Mouse (Mus musculus) myocyte (in vitro differentiated cells): ENCODE data around the gene Dlgap3. TPM values are rescaled to one million over a fixed set of nuclear protein-coding genes. Genes with fewer than 3 reads are reported as not detected.

Source experiments
- H3K27me3 ChIP-seq: one replicate; pipeline ENCODE4 v1.6.1; 2011; ENCODE audit not compliant: control insufficient read depth, insufficient read depth, insufficient read length
- H3K36me3 ChIP-seq: one replicate; pipeline ENCODE4 v1.6.1; 2011; ENCODE audit not compliant: control insufficient read depth, insufficient read depth
- H3K4me2 ChIP-seq: one replicate; pipeline ENCODE4 v1.6.1; 2011; ENCODE audit warnings: low read depth, control low read depth
- H3K4me3 ChIP-seq: one replicate; pipeline ENCODE4 v1.5.1; 2011; ENCODE audit warnings: mild to moderate bottlenecking, control low read depth, moderate library complexity
- H3K79me2 ChIP-seq: one replicate; pipeline ENCODE4 v1.6.1; 2011; ENCODE audit not compliant: control insufficient read depth, insufficient read depth
- H3ac ChIP-seq: one replicate; pipeline ENCODE4 v1.6.1; 2011; ENCODE audit not compliant: control insufficient read depth, insufficient read length
- CEBPB ChIP-seq: IDR thresholded peaks from 2 replicates; pipeline ENCODE4 v1.6.1; 2011; ENCODE audit warnings: mild to moderate bottlenecking, moderate library complexity; ENCODE audit not compliant: poor library complexity, insufficient read depth, severe bottlenecking
- E2F4 ChIP-seq: IDR thresholded peaks from one replicate; pipeline ENCODE4 v1.6.1; 2011; ENCODE audit warnings: mild to moderate bottlenecking, control low read depth, moderate library complexity; ENCODE audit not compliant: insufficient read depth
- MAX ChIP-seq: IDR thresholded peaks from one replicate; pipeline ENCODE4 v1.6.1; 2011; ENCODE audit warnings: low read depth, mild to moderate bottlenecking, control low read depth
- MYOD1 ChIP-seq, 3 experiments: IDR thresholded peaks; one replicate each; pipeline ENCODE4 v1.6.1; 2011; ENCODE audit warnings: control low read depth in 2 of 3, low read depth in 2 of 3, mild to moderate bottlenecking in 2 of 3, moderate library complexity in 1 of 3; ENCODE audit not compliant: insufficient read length in 2 of 3, control insufficient read depth in 1 of 3
- MYOG ChIP-seq, 3 experiments: IDR thresholded peaks; one replicate each; pipeline ENCODE4 v1.6.1; 2011; ENCODE audit warnings: control low read depth in 2 of 3, low read depth in 2 of 3, mild to moderate bottlenecking in 2 of 3; ENCODE audit not compliant: insufficient read length in 2 of 3, control insufficient read depth in 1 of 3, insufficient read depth in 1 of 3
- POLR2A ChIP-seq: IDR thresholded peaks from one replicate; pipeline ENCODE4 v1.6.1; 2011; ENCODE audit warnings: low read depth, mild to moderate bottlenecking, control low read depth, moderate library complexity; ENCODE audit not compliant: insufficient read length
- POLR2AphosphoS2 ChIP-seq: IDR thresholded peaks from one replicate; pipeline ENCODE4 v1.6.1; 2011; ENCODE audit warnings: low read depth, control low read depth; ENCODE audit not compliant: insufficient read length
- REST ChIP-seq: IDR thresholded peaks from one replicate; pipeline ENCODE4 v1.6.1; 2011; ENCODE audit warnings: mild to moderate bottlenecking, control low read depth, moderate library complexity; ENCODE audit not compliant: insufficient read depth, insufficient read length
- SRF ChIP-seq: IDR thresholded peaks from one replicate; pipeline ENCODE4 v1.6.1; 2011; ENCODE audit warnings: low read depth; ENCODE audit not compliant: control insufficient read depth, insufficient read length
- TCF12 ChIP-seq: IDR thresholded peaks from one replicate; pipeline ENCODE4 v1.6.1; 2011; ENCODE audit warnings: mild to moderate bottlenecking, control low read depth; ENCODE audit not compliant: poor library complexity, insufficient read depth, severe bottlenecking
- TCF3 ChIP-seq: IDR thresholded peaks from one replicate; pipeline ENCODE4 v1.6.1; 2011; ENCODE audit warnings: low read depth, control low read depth; ENCODE audit not compliant: insufficient read length
- USF1 ChIP-seq: IDR thresholded peaks from one replicate; pipeline ENCODE4 v1.6.1; 2011; ENCODE audit warnings: low read depth, mild to moderate bottlenecking, control low read depth, moderate library complexity
- polyA plus RNA-seq: library from polyadenylated mRNA; unstranded; fragments of >200 nt; fragmentation: generic; extraction: Trizol; gene quantifications from one replicate; pipeline ENCODE4 v1.2.1, GENCODE M21; 2012; ENCODE audit warnings: missing spikeins

The Dlgap3 gene
- polyA plus RNA-seq, 1 experiment, result not detected

- Histone ChIP-seq H3ac (peak within 1 kb of the TSS; percentile 42), H3K4me3 (peak within 1 kb of the TSS; percentile 70), H3K79me2 (peaks cover 11% of the 10 kb centered on the region), H3K36me3 (no peaks in the 10 kb centered on the region), H3K27me3 (no peaks in the 10 kb centered on the region), H3K4me2 (peak within 1 kb of the TSS; percentile 96)
- no peak for TF ChIP-seq E2F4
- no peak for TF ChIP-seq TCF3
- TF ChIP-seq MYOG (IDR thresholded peaks at IDR 0.05; ENCODE audit: control insufficient read depth in 1 of 3, insufficient read depth in 1 of 3, insufficient read length in 2 of 3, low read depth in 2 of 3), result peak in 1 of 3 experiments; percentile 4
- TF ChIP-seq REST, result no peak
- TF ChIP-seq POLR2AphosphoS2, result peak; percentile 93
- no peak; the same call in 1 of the 2 replicates for TF ChIP-seq CEBPB
- TF ChIP-seq MYOD1 (IDR thresholded peaks at IDR 0.05; ENCODE audit: control insufficient read depth in 1 of 3, insufficient read length in 2 of 3, low read depth in 2 of 3), result no peak
- no peak for TF ChIP-seq TCF12
- TF ChIP-seq SRF, result peak; percentile 28
- no peak for TF ChIP-seq USF1
- peak; percentile 97 for TF ChIP-seq POLR2A
- TF ChIP-seq MAX, result no peak
Observed at GRCm38 (mm10) chr4:127243552-127243951, 74.5 kb downstream of the Dlgap3 start, which contains the start of gene Smim12. Gene Smim12, plus strand, starts transcription at chr4:127243784.

GRCm38 (mm10) chr4:127243953-127244352 lies 74.9 kb downstream of the Dlgap3 start:
- Histone ChIP-seq H3K36me3 (no peaks in the 10 kb centered on the region), H3ac (peak overlapping the region; percentile 42), H3K4me3 (peak overlapping the region; percentile 70), H3K27me3 (no peaks in the 10 kb centered on the region), H3K79me2 (peaks cover 11% of the 10 kb centered on the region), H3K4me2 (peak overlapping the region; percentile 96)
- no peak for TF ChIP-seq POLR2AphosphoS2
- TF ChIP-seq E2F4, result no peak
- TF ChIP-seq POLR2A, result no peak
- no peak for TF ChIP-seq SRF
- no peak for TF ChIP-seq MYOD1 (IDR thresholded peaks at IDR 0.05; ENCODE audit: control insufficient read depth in 1 of 3, insufficient read length in 2 of 3, low read depth in 2 of 3)
- TF ChIP-seq REST, result no peak
- no peak for TF ChIP-seq MAX
- no peak for TF ChIP-seq TCF12
- TF ChIP-seq TCF3, result no peak
- TF ChIP-seq MYOG (IDR thresholded peaks at IDR 0.05; ENCODE audit: control insufficient read depth in 1 of 3, insufficient read depth in 1 of 3, insufficient read length in 2 of 3, low read depth in 2 of 3), result no peak
- no peak for TF ChIP-seq USF1
- TF ChIP-seq CEBPB, result no peak

- TF ChIP-seq TCF12, result no peak
- TF ChIP-seq POLR2AphosphoS2, result no peak
- no peak for TF ChIP-seq TCF3
- no peak for TF ChIP-seq SRF
- no peak for TF ChIP-seq MYOD1 (IDR thresholded peaks at IDR 0.05; ENCODE audit: control insufficient read depth in 1 of 3, insufficient read length in 2 of 3, low read depth in 2 of 3)
- TF ChIP-seq MYOG (IDR thresholded peaks at IDR 0.05; ENCODE audit: control insufficient read depth in 1 of 3, insufficient read depth in 1 of 3, insufficient read length in 2 of 3, low read depth in 2 of 3), result no peak
- Histone ChIP-seq H3K79me2 (no peaks in the 10 kb centered on the region), H3K27me3 (no peaks in the 10 kb centered on the region), H3K4me2 (no peak overlapping the region), H3K4me3 (no peak overlapping the region), H3ac (no peak overlapping the region), H3K36me3 (no peaks in the 10 kb centered on the region)
Observed at GRCm38 (mm10) chr4:127249701-127250349, 80.8 kb downstream of the Dlgap3 start.

GRCm38 (mm10) chr4:127251963-127252585 lies 83.1 kb downstream of the Dlgap3 start:
- Histone ChIP-seq H3ac (no peak overlapping the region), H3K27me3 (peaks cover 17% of the 10 kb centered on the region), H3K4me2 (no peak overlapping the region), H3K79me2 (no peaks in the 10 kb centered on the region), H3K36me3 (no peaks in the 10 kb centered on the region), H3K4me3 (no peak overlapping the region)
- TF ChIP-seq REST (no peak), POLR2AphosphoS2 (no peak), CEBPB (no peak), TCF12 (no peak), MAX (no peak), USF1 (no peak), SRF (no peak), MYOG (IDR thresholded peaks at IDR 0.05; ENCODE audit: control insufficient read depth in 1 of 3, insufficient read depth in 1 of 3, insufficient read length in 2 of 3, low read depth in 2 of 3) (no peak)

- H3K4me3 ChIP-seq, result no peak overlapping the region
- H3K79me2 ChIP-seq, result no peaks in the 10 kb centered on the region
- H3K27me3 ChIP-seq, result peaks cover 30% of the 10 kb centered on the region
- TF ChIP-seq SRF (no peak), USF1 (no peak), E2F4 (no peak), POLR2AphosphoS2 (no peak)
- H3K36me3 ChIP-seq, result no peaks in the 10 kb centered on the region
- no peak overlapping the region for H3ac ChIP-seq
- H3K4me2 ChIP-seq, result no peak overlapping the region
Observed at GRCm38 (mm10) chr4:127256739-127257138, 87.7 kb downstream of the Dlgap3 start.
